Mouse (Mus musculus): ENCODE data around the gene Disp1.

The Disp1 gene

GRCm38 (mm10) chr1:183194763-183195162, 26.6 kb downstream of the Disp1 start:
- no peak for DNase-seq

- DNase-seq = no peak
Measured at GRCm38 (mm10) chr1:183194151-183194550, 27.2 kb downstream of the Disp1 start.

- no peak for DNase-seq
Measured at GRCm38 (mm10) chr1:183191398-183191797, 29.9 kb downstream of the Disp1 start.

GRCm38 (mm10) chr1:183190456-183190855, 30.9 kb downstream of the Disp1 start:
- DNase-seq = no peak

GRCm38 (mm10) chr1:183189014-183189662, 32.2 kb downstream of the Disp1 start:
- DNase-seq = no peak

- DNase-seq = no peak
Measured at GRCm38 (mm10) chr1:183188115-183189013, 33.0 kb downstream of the Disp1 start.

GRCm38 (mm10) chr1:183185560-183185959, 35.8 kb downstream of the Disp1 start:
- no peak for DNase-seq

- no peak for DNase-seq
Measured at GRCm38 (mm10) chr1:183184681-183185080, 36.6 kb downstream of the Disp1 start.

GRCm38 (mm10) chr1:183183565-183183964, 37.8 kb downstream of the Disp1 start:
- DNase-seq = no peak

GRCm38 (mm10) chr1:183182641-183183414, 38.5 kb downstream of the Disp1 start:
- DNase-seq = no peak

GRCm38 (mm10) chr1:183181030-183181395, 40.3 kb downstream of the Disp1 start:
- no peak for DNase-seq

GRCm38 (mm10) chr1:183180301-183181029, 40.9 kb downstream of the Disp1 start:
- no peak for DNase-seq

GRCm38 (mm10) chr1:183179316-183179715, 42.0 kb downstream of the Disp1 start:
- no peak for DNase-seq

GRCm38 (mm10) chr1:183175236-183175635, 46.1 kb downstream of the Disp1 start:
- DNase-seq = no peak

GRCm38 (mm10) chr1:183171095-183171494, 50.2 kb downstream of the Disp1 start:
- DNase-seq = no peak

- no peak for DNase-seq
Measured at GRCm38 (mm10) chr1:183168465-183168864, 52.9 kb downstream of the Disp1 start.

GRCm38 (mm10) chr1:183167776-183168175, 53.5 kb downstream of the Disp1 start:
- no peak for DNase-seq

GRCm38 (mm10) chr1:183166700-183167099, 54.6 kb downstream of the Disp1 start:
- DNase-seq = no peak

- no peak for DNase-seq
Measured at GRCm38 (mm10) chr1:183164648-183165071, 56.7 kb downstream of the Disp1 start.

GRCm38 (mm10) chr1:183164190-183164580, 57.1 kb downstream of the Disp1 start:
- no peak for DNase-seq

GRCm38 (mm10) chr1:183163512-183164189, 57.7 kb downstream of the Disp1 start:
- no peak for DNase-seq

- DNase-seq = no peak
Measured at GRCm38 (mm10) chr1:183161057-183161456, 60.3 kb downstream of the Disp1 start.
